Mouse (Mus musculus): ENCODE results near the gene Olfr1444. TPM values are rescaled to one million over a fixed set of nuclear protein-coding genes. Genes with fewer than 3 reads are reported as not detected.

Gene Olfr1444
- polyA plus RNA-seq (2015; fragmentation: Illumina TruSeq; extraction: RNeasy Lipid Tissue Mini Kit (QIAGEN cat#74804); ENCODE audit: insufficient read depth, low read depth, low replicate concordance), result not detected

DNA sequence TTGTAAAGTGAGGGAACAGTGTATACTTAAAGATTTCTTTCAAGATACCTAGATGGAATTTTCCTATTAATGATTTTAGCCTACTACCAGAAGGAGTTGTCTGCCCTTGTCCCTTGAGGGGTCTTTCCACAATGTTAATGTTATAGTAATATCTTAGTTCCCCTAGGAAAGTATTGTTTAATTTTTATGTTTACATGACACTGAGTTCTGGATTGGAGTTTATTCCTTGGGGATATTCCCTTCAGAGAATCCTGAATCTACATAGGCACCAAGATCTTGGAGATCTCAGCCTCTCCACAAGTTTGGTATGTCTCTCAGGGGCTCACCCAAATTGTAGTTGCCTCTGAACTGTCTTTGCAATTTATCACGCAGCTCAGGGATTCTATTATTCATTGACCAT is at the start of gene Olfr1444:
Gene Olfr1444 (plus strand): TSS at position 301 of the 400 bp plus-strand sequence.

DNA sequence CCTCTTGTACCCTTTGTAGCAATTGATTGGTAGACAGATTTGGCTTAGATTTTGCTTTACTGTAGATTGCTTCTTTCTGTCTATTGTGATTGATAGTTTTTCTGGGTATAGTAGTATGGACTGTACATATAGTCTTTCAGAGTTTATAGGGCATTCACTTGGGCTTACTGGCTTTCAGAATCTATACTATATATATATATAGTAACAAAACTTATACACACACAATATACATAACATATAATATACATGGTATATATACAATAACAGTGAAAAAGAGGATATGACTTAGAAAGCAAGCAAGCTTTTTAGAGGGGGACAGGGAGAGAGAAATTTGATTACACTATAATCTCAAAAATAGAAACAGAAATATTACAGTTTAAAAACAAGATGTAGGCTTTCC is 10.7 kb upstream of the Olfr1444 start, which contains the start of gene Gm5244:
Gene Gm5244 (plus strand): TSS at position 301 of the 400 bp plus-strand sequence.

DNA sequence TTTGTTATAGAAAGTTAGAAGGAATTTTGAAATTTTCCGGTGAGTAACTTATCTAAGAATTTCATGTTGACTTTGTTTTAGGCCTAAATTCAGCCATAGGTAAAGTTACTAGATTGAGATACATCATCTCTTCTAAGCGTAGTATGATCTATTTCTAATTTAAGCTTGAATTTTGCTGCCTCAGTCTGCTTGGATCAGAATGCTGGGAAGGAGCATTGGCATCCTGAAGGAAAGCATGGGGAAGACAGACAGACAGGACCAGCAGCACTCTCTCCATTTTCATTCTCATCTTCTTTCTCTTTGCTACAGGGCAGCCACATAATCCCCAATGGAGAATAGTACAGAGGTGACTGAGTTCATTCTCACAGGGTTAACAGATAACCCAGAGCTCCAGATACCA is 26.5 kb downstream of the Olfr1444 start, which contains the start of gene Olfr1445:
Gene Olfr1445 (plus strand): TSS at position 301 of the 400 bp plus-strand sequence.

DNA sequence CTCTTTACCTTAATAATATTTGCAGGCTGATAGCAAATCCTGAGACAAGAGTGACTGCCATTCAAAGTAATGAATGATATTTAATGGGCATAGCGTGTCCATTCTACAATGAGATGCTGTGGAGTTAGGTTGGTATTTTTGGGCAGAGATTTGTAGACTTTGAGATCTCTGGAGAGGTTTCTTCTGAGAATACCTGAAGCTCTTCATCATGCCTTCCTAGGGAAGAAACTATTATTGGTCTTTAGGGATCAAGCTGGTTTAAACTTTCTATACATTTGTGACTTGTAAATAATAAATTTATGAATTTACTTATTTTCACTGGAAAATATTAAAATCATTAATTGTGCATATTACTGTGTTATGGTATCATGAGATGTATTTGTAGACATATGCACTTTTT is 36.3 kb downstream of the Olfr1444 start, which contains the start of gene Olfr1446:
Gene Olfr1446 (minus strand): TSS at position 101 of the 400 bp plus-strand sequence.

DNA sequence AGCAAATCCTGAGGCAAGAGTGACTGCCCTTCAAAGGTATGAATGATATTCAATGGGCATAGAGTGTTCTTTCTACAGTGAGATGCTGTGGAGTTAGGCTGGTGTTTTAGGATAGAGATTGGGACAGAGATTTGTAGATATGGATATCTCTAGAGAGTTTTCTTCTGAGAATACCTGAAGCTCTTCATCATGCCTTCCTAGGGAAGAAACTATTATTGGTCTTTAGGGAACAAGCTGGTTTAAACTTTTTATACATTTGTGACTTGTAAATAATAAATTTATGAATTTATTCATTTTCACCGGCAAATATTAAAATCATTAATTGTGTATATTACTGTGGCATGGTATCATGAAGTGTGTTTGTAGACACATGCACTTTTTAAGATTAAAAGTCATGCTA is 46.6 kb downstream of the Olfr1444 start, which contains the start of gene Olfr1447:
Gene Olfr1447 (minus strand): TSS at position 101 of the 400 bp plus-strand sequence.

Other genes starting within 250 kb of the Olfr1444 start
- not detected for gene Glyat, start 224.0 kb upstream of the Olfr1444 start, polyA plus RNA-seq (2015; fragmentation: Illumina TruSeq; extraction: RNeasy Lipid Tissue Mini Kit (QIAGEN cat#74804); ENCODE audit: insufficient read depth, low read depth, low replicate concordance)
- gene Olfr1442, start 186.8 kb upstream of the Olfr1444 start, polyA plus RNA-seq (2015; fragmentation: Illumina TruSeq; extraction: RNeasy Lipid Tissue Mini Kit (QIAGEN cat#74804); ENCODE audit: insufficient read depth, low read depth, low replicate concordance), result not detected
- not detected for gene Olfr1443, start 179.2 kb upstream of the Olfr1444 start, polyA plus RNA-seq (2015; fragmentation: Illumina TruSeq; extraction: RNeasy Lipid Tissue Mini Kit (QIAGEN cat#74804); ENCODE audit: insufficient read depth, low read depth, low replicate concordance)
- not detected for gene Keg1, start 161.5 kb upstream of the Olfr1444 start, polyA plus RNA-seq (2015; fragmentation: Illumina TruSeq; extraction: RNeasy Lipid Tissue Mini Kit (QIAGEN cat#74804); ENCODE audit: insufficient read depth, low read depth, low replicate concordance)
- gene Cntf, start 91.7 kb upstream of the Olfr1444 start, polyA plus RNA-seq (2015; fragmentation: Illumina TruSeq; extraction: RNeasy Lipid Tissue Mini Kit (QIAGEN cat#74804); ENCODE audit: insufficient read depth, low read depth, low replicate concordance), result not detected
- 9.9 TPM for gene Zfp91, start 61.2 kb upstream of the Olfr1444 start, polyA plus RNA-seq (2015; fragmentation: Illumina TruSeq; extraction: RNeasy Lipid Tissue Mini Kit (QIAGEN cat#74804); ENCODE audit: insufficient read depth, low read depth, low replicate concordance)
- gene Lpxn, start 61.1 kb upstream of the Olfr1444 start, polyA plus RNA-seq (2015; fragmentation: Illumina TruSeq; extraction: RNeasy Lipid Tissue Mini Kit (QIAGEN cat#74804); ENCODE audit: insufficient read depth, low read depth, low replicate concordance), result 1.1 TPM
- not detected for gene Gm5244, start 10.6 kb upstream of the Olfr1444 start, polyA plus RNA-seq (2015; fragmentation: Illumina TruSeq; extraction: RNeasy Lipid Tissue Mini Kit (QIAGEN cat#74804); ENCODE audit: insufficient read depth, low read depth, low replicate concordance)
- gene Olfr1445, start 26.6 kb downstream of the Olfr1444 start, polyA plus RNA-seq (2015; fragmentation: Illumina TruSeq; extraction: RNeasy Lipid Tissue Mini Kit (QIAGEN cat#74804); ENCODE audit: insufficient read depth, low read depth, low replicate concordance), result not detected
- not detected for gene Olfr1446, start 36.2 kb downstream of the Olfr1444 start, polyA plus RNA-seq (2015; fragmentation: Illumina TruSeq; extraction: RNeasy Lipid Tissue Mini Kit (QIAGEN cat#74804); ENCODE audit: insufficient read depth, low read depth, low replicate concordance)
- not detected for gene Olfr1447, start 46.5 kb downstream of the Olfr1444 start, polyA plus RNA-seq (2015; fragmentation: Illumina TruSeq; extraction: RNeasy Lipid Tissue Mini Kit (QIAGEN cat#74804); ENCODE audit: insufficient read depth, low read depth, low replicate concordance)
- gene Olfr1448, start 67.1 kb downstream of the Olfr1444 start, polyA plus RNA-seq (2015; fragmentation: Illumina TruSeq; extraction: RNeasy Lipid Tissue Mini Kit (QIAGEN cat#74804); ENCODE audit: insufficient read depth, low read depth, low replicate concordance), result not detected
- gene Olfr1449, start 73.6 kb downstream of the Olfr1444 start, polyA plus RNA-seq (2015; fragmentation: Illumina TruSeq; extraction: RNeasy Lipid Tissue Mini Kit (QIAGEN cat#74804); ENCODE audit: insufficient read depth, low read depth, low replicate concordance), result not detected
- not detected for gene Olfr1450, start 93.0 kb downstream of the Olfr1444 start, polyA plus RNA-seq (2015; fragmentation: Illumina TruSeq; extraction: RNeasy Lipid Tissue Mini Kit (QIAGEN cat#74804); ENCODE audit: insufficient read depth, low read depth, low replicate concordance)
- gene Olfr1451, start 137.7 kb downstream of the Olfr1444 start, polyA plus RNA-seq (2015; fragmentation: Illumina TruSeq; extraction: RNeasy Lipid Tissue Mini Kit (QIAGEN cat#74804); ENCODE audit: insufficient read depth, low read depth, low replicate concordance), result not detected
- gene Olfr1453, start 171.0 kb downstream of the Olfr1444 start, polyA plus RNA-seq (2015; fragmentation: Illumina TruSeq; extraction: RNeasy Lipid Tissue Mini Kit (QIAGEN cat#74804); ENCODE audit: insufficient read depth, low read depth, low replicate concordance), result not detected
- gene Olfr1454, start 203.3 kb downstream of the Olfr1444 start, polyA plus RNA-seq (2015; fragmentation: Illumina TruSeq; extraction: RNeasy Lipid Tissue Mini Kit (QIAGEN cat#74804); ENCODE audit: insufficient read depth, low read depth, low replicate concordance), result not detected
- not detected for gene Olfr1457, start 240.6 kb downstream of the Olfr1444 start, polyA plus RNA-seq (2015; fragmentation: Illumina TruSeq; extraction: RNeasy Lipid Tissue Mini Kit (QIAGEN cat#74804); ENCODE audit: insufficient read depth, low read depth, low replicate concordance)
- not detected for gene Olfr1458, start 249.5 kb downstream of the Olfr1444 start, polyA plus RNA-seq (2015; fragmentation: Illumina TruSeq; extraction: RNeasy Lipid Tissue Mini Kit (QIAGEN cat#74804); ENCODE audit: insufficient read depth, low read depth, low replicate concordance)